Mouse (Mus musculus): Measurements from ENCODE around the gene Arnt2.

Arnt2 gene

GRCm38 (mm10) chr7:84300261-84300660, 109.7 kb downstream of the Arnt2 start:
- no peak for DNase-seq (ENCODE audit: extremely low spot score, low spot score)

GRCm38 (mm10) chr7:84299601-84300000, 110.4 kb downstream of the Arnt2 start:
- no peak for DNase-seq (ENCODE audit: extremely low spot score, low spot score)

- DNase-seq (ENCODE audit: extremely low spot score, low spot score): no peak
Observed at GRCm38 (mm10) chr7:84293054-84293453, 116.9 kb downstream of the Arnt2 start.

- no peak for DNase-seq (ENCODE audit: extremely low spot score, low spot score)
Observed at GRCm38 (mm10) chr7:84287226-84287587, 122.8 kb downstream of the Arnt2 start.

GRCm38 (mm10) chr7:84286526-84287225, 123.3 kb downstream of the Arnt2 start:
- DNase-seq (ENCODE audit: extremely low spot score, low spot score): no peak

GRCm38 (mm10) chr7:84285790-84286189, 124.2 kb downstream of the Arnt2 start:
- DNase-seq (ENCODE audit: extremely low spot score, low spot score): no peak

- no peak for DNase-seq (ENCODE audit: extremely low spot score, low spot score)
Observed at GRCm38 (mm10) chr7:84284974-84285373, 125.0 kb downstream of the Arnt2 start.

- no peak for DNase-seq (ENCODE audit: extremely low spot score, low spot score)
Observed at GRCm38 (mm10) chr7:84282231-84282630, 127.7 kb downstream of the Arnt2 start.

- no peak for DNase-seq (ENCODE audit: extremely low spot score, low spot score)
Observed at GRCm38 (mm10) chr7:84279231-84279630, 130.7 kb downstream of the Arnt2 start.

- DNase-seq (ENCODE audit: extremely low spot score, low spot score): no peak
Observed at GRCm38 (mm10) chr7:84275312-84275711, 134.7 kb downstream of the Arnt2 start.

GRCm38 (mm10) chr7:84273930-84274329, 136.0 kb downstream of the Arnt2 start:
- no peak for DNase-seq (ENCODE audit: extremely low spot score, low spot score)

- peak; percentile 57 for DNase-seq (ENCODE audit: extremely low spot score, low spot score)
Observed at GRCm38 (mm10) chr7:84272206-84272818, 137.7 kb downstream of the Arnt2 start.

- DNase-seq (ENCODE audit: extremely low spot score, low spot score): no peak
Observed at GRCm38 (mm10) chr7:84271429-84271828, 138.5 kb downstream of the Arnt2 start.

- DNase-seq (ENCODE audit: extremely low spot score, low spot score): no peak
Observed at GRCm38 (mm10) chr7:84263466-84263865, 146.5 kb downstream of the Arnt2 start.

GRCm38 (mm10) chr7:84261341-84261740, 148.6 kb downstream of the Arnt2 start:
- DNase-seq (ENCODE audit: extremely low spot score, low spot score): no peak

GRCm38 (mm10) chr7:84260401-84260800, 149.6 kb downstream of the Arnt2 start:
- no peak for DNase-seq (ENCODE audit: extremely low spot score, low spot score)

GRCm38 (mm10) chr7:84259309-84259985, 150.5 kb downstream of the Arnt2 start:
- no peak for DNase-seq (ENCODE audit: extremely low spot score, low spot score)

- no peak for DNase-seq (ENCODE audit: extremely low spot score, low spot score)
Observed at GRCm38 (mm10) chr7:84256661-84257060, 153.3 kb downstream of the Arnt2 start.

GRCm38 (mm10) chr7:84256245-84256644, 153.7 kb downstream of the Arnt2 start:
- DNase-seq (ENCODE audit: extremely low spot score, low spot score): no peak

- no peak for DNase-seq (ENCODE audit: extremely low spot score, low spot score)
Observed at GRCm38 (mm10) chr7:84254916-84255315, 155.1 kb downstream of the Arnt2 start.

GRCm38 (mm10) chr7:84254311-84254710, 155.7 kb downstream of the Arnt2 start:
- no peak for DNase-seq (ENCODE audit: extremely low spot score, low spot score)

- no peak for DNase-seq (ENCODE audit: extremely low spot score, low spot score)
Observed at GRCm38 (mm10) chr7:84251667-84252066, 158.3 kb downstream of the Arnt2 start.

- DNase-seq (ENCODE audit: extremely low spot score, low spot score): no peak
Observed at GRCm38 (mm10) chr7:84250736-84251135, 159.2 kb downstream of the Arnt2 start.

Data from neural tube, embryonic 10.5 days (tissue).